Mouse (Mus musculus): ENCODE data around the gene Fam168b. TPM values are rescaled to one million over a fixed set of nuclear protein-coding genes. Genes with fewer than 3 reads are reported as not detected.

Fam168b gene
- polyA plus RNA-seq, 1 experiment from 2014 or later, result 11.3 TPM

DNA sequence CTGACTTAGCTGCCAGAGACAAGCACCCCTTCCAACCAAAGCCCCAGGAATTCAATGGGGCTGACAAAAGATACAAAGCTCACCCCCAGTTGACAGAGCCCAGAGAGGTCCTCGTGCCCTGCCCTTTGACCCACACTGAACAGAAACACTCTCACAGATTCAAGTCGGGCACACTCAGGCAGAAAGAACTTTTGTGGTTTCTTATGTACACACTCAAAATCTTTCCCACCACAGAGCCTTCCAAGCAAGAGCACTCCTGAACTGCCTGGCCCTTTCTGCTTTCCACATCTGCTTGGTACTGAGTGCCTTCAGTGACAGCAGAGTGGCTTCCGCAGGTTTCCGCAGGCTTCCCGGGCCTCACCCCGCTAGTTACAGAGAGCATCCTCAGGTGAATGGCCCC, 27.0 kb downstream of the Fam168b start:
- no peak for TF ChIP-seq CTCF (IDR thresholded peaks at IDR 0.05; ENCODE audit: low read depth)
- no peak for TF ChIP-seq EP300 (IDR thresholded peaks at IDR 0.05; ENCODE audit: low read depth)
- DNase-seq (no peak), ATAC-seq (no peak)
- Histone ChIP-seq H3K27me3 (ENCODE audit: insufficient read depth, low read length) (no peaks in the 10 kb centered on the region), H3K4me2 (ENCODE audit: low read depth, low read length) (no peak overlapping the region), H3K27ac (ENCODE audit: low read depth) (no peak overlapping the region), H3K4me3 (ENCODE audit: low read depth, low read length) (no peak overlapping the region), H3K9me3 (ENCODE audit: low read length) (no peaks in the 10 kb centered on the region), H3K4me1 (ENCODE audit: insufficient read depth) (no peaks in the 10 kb centered on the region), H3K36me3 (replicated peaks; ENCODE audit: insufficient read depth, low read length) (peaks cover 71% of the 10 kb centered on the region), H3K9ac (replicated peaks) (no peak overlapping the region)
- WGBS (ENCODE audit: insufficient replicate concordance), result 77% methylated on average over 6 of the region's 6 CpGs

- Histone ChIP-seq H3K4me1 (ENCODE audit: insufficient read depth) (no peaks in the 10 kb centered on the region), H3K9ac (replicated peaks) (no peak overlapping the region), H3K27me3 (ENCODE audit: insufficient read depth, low read length) (no peaks in the 10 kb centered on the region), H3K4me3 (ENCODE audit: low read depth, low read length) (no peak overlapping the region), H3K36me3 (replicated peaks; ENCODE audit: insufficient read depth, low read length) (peaks cover 46% of the 10 kb centered on the region), H3K27ac (ENCODE audit: low read depth) (no peak overlapping the region), H3K4me2 (ENCODE audit: low read depth, low read length) (no peak overlapping the region), H3K9me3 (ENCODE audit: low read length) (no peaks in the 10 kb centered on the region)
- WGBS (ENCODE audit: insufficient replicate concordance), result 86% methylated on average over 12 of the region's 13 CpGs
- DNase-seq, result no peak
- no peak for TF ChIP-seq EP300 (IDR thresholded peaks at IDR 0.05; ENCODE audit: low read depth)
- TF ChIP-seq CTCF (IDR thresholded peaks at IDR 0.05; ENCODE audit: low read depth), result peak; percentile 38; the same call in 1 of the 2 replicates
- no peak for ATAC-seq
These were observed 30.2 kb downstream of the Fam168b start for GRCm38 (mm10) chr1:34812407-34813247.

DNA sequence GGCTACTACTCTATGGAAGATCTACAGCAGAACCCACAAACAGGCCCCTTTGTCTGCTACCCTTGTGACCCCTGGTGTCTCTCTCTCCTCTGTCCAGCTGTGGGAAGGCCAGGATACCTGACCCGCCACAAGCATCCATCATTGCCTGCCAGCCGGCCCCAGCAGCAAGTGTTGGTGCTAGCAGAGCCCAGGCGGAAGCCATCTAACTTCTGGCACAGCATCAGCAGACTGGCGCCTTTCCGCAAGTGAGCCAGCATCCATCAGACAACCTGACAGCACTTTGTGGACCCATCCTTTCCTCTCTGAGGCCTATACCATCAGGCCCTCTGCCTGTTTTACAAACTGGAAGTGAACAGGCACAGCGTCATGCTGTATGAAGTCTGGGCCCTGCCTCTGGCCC, 31.3 kb downstream of the Fam168b start:
- no peak for DNase-seq
- TF ChIP-seq CTCF (IDR thresholded peaks at IDR 0.05; ENCODE audit: low read depth), result no peak
- no peak for TF ChIP-seq EP300 (IDR thresholded peaks at IDR 0.05; ENCODE audit: low read depth)
- no peak overlapping the region for H3K4me3 ChIP-seq (ENCODE audit: low read depth, low read length)
- H3K4me2 ChIP-seq (ENCODE audit: low read depth, low read length), result no peak overlapping the region
- 71% methylated on average over 6 of the region's 6 CpGs for WGBS (ENCODE audit: insufficient replicate concordance)
- H3K4me1 ChIP-seq (ENCODE audit: insufficient read depth), result no peaks in the 10 kb centered on the region
- peaks cover 36% of the 10 kb centered on the region for H3K36me3 ChIP-seq (replicated peaks; ENCODE audit: insufficient read depth, low read length)
- H3K27ac ChIP-seq (ENCODE audit: low read depth), result no peak overlapping the region
- H3K9ac ChIP-seq (replicated peaks), result no peak overlapping the region
- no peaks in the 10 kb centered on the region for H3K9me3 ChIP-seq (ENCODE audit: low read length)
- H3K27me3 ChIP-seq (ENCODE audit: insufficient read depth, low read length), result no peaks in the 10 kb centered on the region
- ATAC-seq, result no peak

GRCm38 (mm10) chr1:34811035-34811434, 31.8 kb downstream of the Fam168b start:
- ATAC-seq (no peak), DNase-seq (no peak)
- 64% methylated on average over 6 of the region's 6 CpGs for WGBS (ENCODE audit: insufficient replicate concordance)
- H3K9ac ChIP-seq (replicated peaks), result no peak overlapping the region
- no peaks in the 10 kb centered on the region for H3K9me3 ChIP-seq (ENCODE audit: low read length)
- H3K36me3 ChIP-seq (replicated peaks; ENCODE audit: insufficient read depth, low read length), result peaks cover 31% of the 10 kb centered on the region
- H3K4me2 ChIP-seq (ENCODE audit: low read depth, low read length), result no peak overlapping the region
- no peaks in the 10 kb centered on the region for H3K4me1 ChIP-seq (ENCODE audit: insufficient read depth)
- no peaks in the 10 kb centered on the region for H3K27me3 ChIP-seq (ENCODE audit: insufficient read depth, low read length)
- no peak overlapping the region for H3K4me3 ChIP-seq (ENCODE audit: low read depth, low read length)
- TF ChIP-seq EP300 (IDR thresholded peaks at IDR 0.05; ENCODE audit: low read depth), result no peak
- TF ChIP-seq CTCF (IDR thresholded peaks at IDR 0.05; ENCODE audit: low read depth), result no peak
- no peak overlapping the region for H3K27ac ChIP-seq (ENCODE audit: low read depth)

GRCm38 (mm10) chr1:34810293-34810692, 32.6 kb downstream of the Fam168b start:
- H3K9me3 ChIP-seq (ENCODE audit: low read length), result no peaks in the 10 kb centered on the region
- no peaks in the 10 kb centered on the region for H3K27me3 ChIP-seq (ENCODE audit: insufficient read depth, low read length)
- ATAC-seq, result no peak
- no peak for TF ChIP-seq EP300 (IDR thresholded peaks at IDR 0.05; ENCODE audit: low read depth)
- TF ChIP-seq CTCF (IDR thresholded peaks at IDR 0.05; ENCODE audit: low read depth), result no peak
- peaks cover 24% of the 10 kb centered on the region for H3K36me3 ChIP-seq (replicated peaks; ENCODE audit: insufficient read depth, low read length)
- no peaks in the 10 kb centered on the region for H3K4me1 ChIP-seq (ENCODE audit: insufficient read depth)
- no peak overlapping the region for H3K27ac ChIP-seq (ENCODE audit: low read depth)
- no peak overlapping the region for H3K4me2 ChIP-seq (ENCODE audit: low read depth, low read length)
- DNase-seq, result no peak
- WGBS (ENCODE audit: insufficient replicate concordance), result 82% methylated on average over 11 of the region's 11 CpGs
- H3K9ac ChIP-seq (replicated peaks), result no peak overlapping the region
- H3K4me3 ChIP-seq (ENCODE audit: low read depth, low read length), result no peak overlapping the region

- Histone ChIP-seq H3K27ac (ENCODE audit: low read depth) (no peak overlapping the region), H3K36me3 (replicated peaks; ENCODE audit: insufficient read depth, low read length) (peaks cover 15% of the 10 kb centered on the region), H3K9me3 (ENCODE audit: low read length) (no peaks in the 10 kb centered on the region), H3K27me3 (ENCODE audit: insufficient read depth, low read length) (no peaks in the 10 kb centered on the region), H3K4me2 (ENCODE audit: low read depth, low read length) (no peak overlapping the region), H3K9ac (replicated peaks) (no peak overlapping the region), H3K4me1 (ENCODE audit: insufficient read depth) (no peaks in the 10 kb centered on the region), H3K4me3 (ENCODE audit: low read depth, low read length) (no peak overlapping the region)
- no peak for TF ChIP-seq EP300 (IDR thresholded peaks at IDR 0.05; ENCODE audit: low read depth)
- no peak for TF ChIP-seq CTCF (IDR thresholded peaks at IDR 0.05; ENCODE audit: low read depth)
- no peak for DNase-seq
- WGBS (ENCODE audit: insufficient replicate concordance), result 89% methylated on average over 8 of the region's 8 CpGs
- ATAC-seq, result no peak
These were observed 34.4 kb downstream of the Fam168b start for GRCm38 (mm10) chr1:34808445-34808844.

Data from liver, postnatal 0 days (tissue).